Mouse (Mus musculus) lung, adult 2 months (tissue): Measurements from ENCODE around the gene Olfr263. TPM values are rescaled to one million over a fixed set of nuclear protein-coding genes. Genes with fewer than 3 reads are reported as not detected.

Experiments used
- DNase-seq: peaks from one replicate; pipeline ENCODE4 v3.0.0; 2022
- H3K4me1 ChIP-seq: fragments of 200-500 bp; 2 replicates; pipeline ENCODE4 v1.6.1; 2011; ENCODE audit warnings: low read length; ENCODE audit not compliant: control insufficient read depth, insufficient read depth
- H3K4me3 ChIP-seq: fragments of 200-500 bp; replicated peaks from 2 replicates; pipeline ENCODE3; 2011; ENCODE audit warnings: low read depth, mild to moderate bottlenecking, control low read depth, low read length; ENCODE audit errors: extremely low read depth
- CTCF ChIP-seq: fragments of 200-500 bp; IDR thresholded peaks from 2 replicates; pipeline ENCODE4 v1.5.1; 2011; ENCODE audit warnings: mild to moderate bottlenecking, low read length, control low read depth; ENCODE audit not compliant: insufficient read depth
- POLR2A ChIP-seq: fragments of 200-500 bp; IDR thresholded peaks from 2 replicates; pipeline ENCODE4 v1.6.1; 2011; ENCODE audit warnings: low read depth, mild to moderate bottlenecking, control low read depth, low read length, borderline replicate concordance; ENCODE audit errors: extremely low read depth
- whole genome bisulfite sequencing: fragments of 180-500 bp; shearing (Covaris S2); methylation state at CpG from one replicate; pipeline ENCODE4 v1.1.7; 2018; 5-methylcytosine and 5-hydroxymethylcytosine counted together
- polyA plus RNA-seq: library from polyadenylated mRNA; depleted of rRNA; stranded (reverse); fragments of >200 nt; gene quantifications from 2 replicates; pipeline ENCODE4 v1.2.3, GENCODE M21; 2012

Olfr263 gene
- polyA plus RNA-seq, 1 experiment: not detected

- WGBS: under 1% methylated on average over 15 of the region's 15 CpGs
- TF ChIP-seq POLR2A (no peak), CTCF (no peak)
- DNase-seq: no peak
- Histone ChIP-seq H3K4me1 (no peaks in the 10 kb centered on the region), H3K4me3 (peak overlapping the region; percentile 72)
Measured at GRCm38 (mm10) chr13:21159475-21159819, 30.0 kb downstream of the Olfr263 start.

GRCm38 (mm10) chr13:21160041-21160511 lies 30.6 kb downstream of the Olfr263 start:
- TF ChIP-seq CTCF: no peak
- TF ChIP-seq POLR2A: no peak
- H3K4me3 ChIP-seq: peak overlapping the region; percentile 72
- under 1% methylated on average over 16 of the region's 16 CpGs for WGBS
- no peak for DNase-seq
- H3K4me1 ChIP-seq: no peaks in the 10 kb centered on the region

DNA sequence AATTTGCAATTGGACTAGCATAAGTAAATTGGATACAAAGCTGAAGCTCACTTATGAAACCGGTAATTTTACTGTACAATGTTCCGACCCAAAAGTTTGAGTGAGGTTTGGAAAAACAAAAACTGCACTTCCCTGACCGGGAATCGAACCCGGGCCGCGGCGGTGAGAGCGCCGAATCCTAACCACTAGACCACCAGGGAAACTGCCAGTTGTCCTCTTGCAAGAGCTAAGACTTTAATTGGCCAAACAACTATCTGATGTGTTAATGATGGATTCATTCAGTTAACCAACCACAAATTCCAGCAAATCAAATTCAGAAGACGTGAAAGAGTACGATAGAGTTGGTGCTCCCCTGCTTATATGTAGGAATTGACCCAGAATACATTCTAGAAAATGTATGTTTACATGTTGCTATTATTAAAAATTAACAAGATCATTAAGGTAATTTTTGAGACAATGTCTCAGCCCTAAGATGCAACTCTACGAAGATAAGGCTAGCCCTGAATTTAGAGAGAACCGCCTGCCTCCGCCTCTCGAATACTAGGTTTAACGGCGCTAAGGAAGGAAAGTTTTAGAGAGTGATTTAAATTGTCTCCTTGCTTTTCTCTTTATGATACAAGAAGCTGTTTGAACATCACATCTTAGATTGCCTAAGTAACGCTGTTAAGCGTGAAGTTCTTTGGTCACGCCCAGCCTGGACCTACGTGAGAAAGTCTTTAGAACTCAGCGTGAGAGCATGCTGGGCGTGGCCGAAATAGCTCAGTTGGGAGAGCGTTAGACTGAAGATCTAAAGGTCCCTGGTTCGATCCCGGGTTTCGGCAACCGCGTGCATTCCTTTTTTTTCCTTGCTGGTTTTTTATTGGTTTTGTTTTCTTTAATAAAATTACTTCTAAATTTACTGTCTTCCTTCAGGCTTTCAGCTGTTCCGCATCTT lies 31.5 kb downstream of the Olfr263 start:
- DNase-seq: peak; percentile 94
- TF ChIP-seq CTCF (no peak), POLR2A (no peak)
- no peaks in the 10 kb centered on the region for H3K4me1 ChIP-seq
- under 1% methylated on average over 32 of the region's 32 CpGs for WGBS
- peak overlapping the region; percentile 72 for H3K4me3 ChIP-seq

DNA sequence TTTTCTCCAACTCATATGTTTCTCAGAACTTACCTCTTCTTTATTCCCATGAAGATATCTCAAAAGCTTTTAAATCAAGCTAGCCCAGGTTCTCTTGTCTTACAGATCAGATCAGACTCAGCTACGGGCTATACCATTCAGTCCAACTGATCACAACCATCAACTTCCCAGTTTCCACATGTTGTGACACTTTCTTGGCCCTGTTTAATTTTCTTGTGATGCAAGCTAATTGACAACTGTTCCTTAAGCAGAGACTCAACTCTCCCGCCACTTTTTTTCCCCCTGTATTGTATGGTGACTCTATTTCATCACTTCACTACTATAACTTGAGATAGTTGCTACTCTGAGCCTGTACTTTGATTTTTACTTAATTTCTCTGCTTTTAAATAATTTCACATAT lies 32.2 kb downstream of the Olfr263 start:
- H3K4me3 ChIP-seq: no peak overlapping the region
- WGBS: 38% methylated on average over 2 of the region's 2 CpGs
- H3K4me1 ChIP-seq: no peaks in the 10 kb centered on the region
- DNase-seq: no peak
- no peak for TF ChIP-seq POLR2A
- TF ChIP-seq CTCF: no peak

- no peak for TF ChIP-seq CTCF
- no peak for TF ChIP-seq POLR2A
- WGBS: 49% methylated on average over 5 of the region's 5 CpGs
Measured at GRCm38 (mm10) chr13:21162591-21162990, 33.2 kb downstream of the Olfr263 start.

GRCm38 (mm10) chr13:21166936-21167909 lies 37.8 kb downstream of the Olfr263 start:
- H3K4me3 ChIP-seq: peak overlapping the region; percentile 54

More at GRCm38 (mm10) chr13:21162591-21162990, 33.2 kb downstream of the Olfr263 start:
- Histone ChIP-seq H3K4me1 (no peaks in the 10 kb centered on the region; the same call in 1 of the 2 replicates), H3K4me3 (no peak overlapping the region)
- DNase-seq: no peak

GRCm38 (mm10) chr13:21167910-21168300 lies 38.5 kb downstream of the Olfr263 start:
- Histone ChIP-seq H3K4me3 (peak overlapping the region; percentile 71), H3K4me1 (no peaks in the 10 kb centered on the region; the same call in 1 of the 2 replicates)
- WGBS: 2% methylated on average over 8 of the region's 8 CpGs
- no peak for DNase-seq
- TF ChIP-seq CTCF: no peak
- no peak for TF ChIP-seq POLR2A

More at GRCm38 (mm10) chr13:21166936-21167909, 37.8 kb downstream of the Olfr263 start:
- no peak for TF ChIP-seq POLR2A
- TF ChIP-seq CTCF: no peak
- 2% methylated on average over 27 of the region's 27 CpGs for WGBS
- peak; percentile 66 for DNase-seq
- H3K4me1 ChIP-seq: no peaks in the 10 kb centered on the region; the same call in 1 of the 2 replicates

- Histone ChIP-seq H3K4me1 (no peaks in the 10 kb centered on the region; the same call in 1 of the 2 replicates), H3K4me3 (peak overlapping the region; percentile 71)
- under 1% methylated on average over 16 of the region's 16 CpGs for WGBS
- no peak for DNase-seq
- TF ChIP-seq CTCF (no peak), POLR2A (no peak)
Measured at GRCm38 (mm10) chr13:21168371-21169011, 39.1 kb downstream of the Olfr263 start.
